Mouse (Mus musculus): ENCODE data around the gene Tbc1d22a.

Tbc1d22a gene

GRCm38 (mm10) chr15:86279059-86279974, 65.1 kb downstream of the Tbc1d22a start:
- no peak for DNase-seq (ENCODE audit: low spot score)

- no peak for DNase-seq (ENCODE audit: low spot score)
Observed at GRCm38 (mm10) chr15:86280137-86280536, 65.9 kb downstream of the Tbc1d22a start.

- no peak for DNase-seq (ENCODE audit: low spot score)
Observed at GRCm38 (mm10) chr15:86283238-86283637, 69.0 kb downstream of the Tbc1d22a start.

GRCm38 (mm10) chr15:86285296-86285695, 71.0 kb downstream of the Tbc1d22a start:
- DNase-seq (ENCODE audit: low spot score): no peak

GRCm38 (mm10) chr15:86290074-86290473, 75.8 kb downstream of the Tbc1d22a start:
- DNase-seq (ENCODE audit: low spot score): no peak

GRCm38 (mm10) chr15:86292288-86292687, 78.0 kb downstream of the Tbc1d22a start:
- DNase-seq (ENCODE audit: low spot score): no peak

GRCm38 (mm10) chr15:86294426-86294825, 80.2 kb downstream of the Tbc1d22a start:
- DNase-seq (ENCODE audit: low spot score): no peak

GRCm38 (mm10) chr15:86295722-86296288, 81.5 kb downstream of the Tbc1d22a start:
- no peak for DNase-seq (ENCODE audit: low spot score)

GRCm38 (mm10) chr15:86297281-86297680, 83.0 kb downstream of the Tbc1d22a start:
- DNase-seq (ENCODE audit: low spot score): no peak

GRCm38 (mm10) chr15:86303876-86304275, 89.6 kb downstream of the Tbc1d22a start:
- DNase-seq (ENCODE audit: low spot score): no peak

- no peak for DNase-seq (ENCODE audit: low spot score)
Observed at GRCm38 (mm10) chr15:86304861-86305260, 90.6 kb downstream of the Tbc1d22a start.

GRCm38 (mm10) chr15:86305290-86305689, 91.0 kb downstream of the Tbc1d22a start:
- no peak for DNase-seq (ENCODE audit: low spot score)

GRCm38 (mm10) chr15:86309213-86309829, 95.1 kb downstream of the Tbc1d22a start:
- DNase-seq (ENCODE audit: low spot score): no peak

- DNase-seq (ENCODE audit: low spot score): no peak
Observed at GRCm38 (mm10) chr15:86320803-86321510, 106.7 kb downstream of the Tbc1d22a start.

- DNase-seq (ENCODE audit: low spot score): no peak
Observed at GRCm38 (mm10) chr15:86326341-86326740, 112.1 kb downstream of the Tbc1d22a start.

GRCm38 (mm10) chr15:86329911-86330310, 115.7 kb downstream of the Tbc1d22a start:
- DNase-seq (ENCODE audit: low spot score): no peak

- DNase-seq (ENCODE audit: low spot score): no peak
Observed at GRCm38 (mm10) chr15:86330454-86330853, 116.2 kb downstream of the Tbc1d22a start.

GRCm38 (mm10) chr15:86331501-86332245, 117.4 kb downstream of the Tbc1d22a start:
- no peak for DNase-seq (ENCODE audit: low spot score)

GRCm38 (mm10) chr15:86333176-86333575, 118.9 kb downstream of the Tbc1d22a start:
- DNase-seq (ENCODE audit: low spot score): no peak

- no peak for DNase-seq (ENCODE audit: low spot score)
Observed at GRCm38 (mm10) chr15:86333606-86334005, 119.3 kb downstream of the Tbc1d22a start.

GRCm38 (mm10) chr15:86334276-86334675, 120.0 kb downstream of the Tbc1d22a start:
- DNase-seq (ENCODE audit: low spot score): no peak

GRCm38 (mm10) chr15:86334745-86335144, 120.5 kb downstream of the Tbc1d22a start:
- no peak for DNase-seq (ENCODE audit: low spot score)

Measured in testis, postnatal 10 days (tissue).